Mouse (Mus musculus): ENCODE results near the gene Slc39a11. TPM values are rescaled to one million over a fixed set of nuclear protein-coding genes. Genes with fewer than 3 reads are reported as not detected.

Slc39a11 gene
- polyA plus RNA-seq, 1 experiment from 2014 or later, result 37.1 TPM

- Histone ChIP-seq H3K4me3 (replicated peaks) (no peak overlapping the region), H3K27me3 (replicated peaks) (no peaks in the 10 kb centered on the region), H3K36me3 (no peaks in the 10 kb centered on the region), H3K4me2 (peak overlapping the region; percentile 37; the same call in 1 of the 2 replicates), H3K27ac (no peak overlapping the region), H3K4me1 (no peaks in the 10 kb centered on the region), H3K9me3 (no peaks in the 10 kb centered on the region), H3K9ac (no peak overlapping the region)
- 55% methylated on average over 7 of the region's 7 CpGs for WGBS
- ATAC-seq (ENCODE audit: insufficient read depth, low FRiP score, low read depth), result no peak
These were observed 19.2 kb downstream of the Slc39a11 start for GRCm38 (mm10) chr11:113630642-113631041.

GRCm38 (mm10) chr11:113627785-113628184 is 22.1 kb downstream of the Slc39a11 start:
- Histone ChIP-seq H3K36me3 (no peaks in the 10 kb centered on the region), H3K4me2 (no peak overlapping the region), H3K27ac (no peak overlapping the region), H3K4me1 (no peaks in the 10 kb centered on the region), H3K27me3 (replicated peaks) (no peaks in the 10 kb centered on the region), H3K9me3 (no peaks in the 10 kb centered on the region), H3K9ac (no peak overlapping the region), H3K4me3 (replicated peaks) (no peak overlapping the region)
- WGBS, result 45% methylated on average over 4 of the region's 4 CpGs
- ATAC-seq (ENCODE audit: insufficient read depth, low FRiP score, low read depth), result no peak

- Histone ChIP-seq H3K9ac (no peak overlapping the region), H3K27ac (no peak overlapping the region), H3K4me1 (no peaks in the 10 kb centered on the region), H3K27me3 (replicated peaks) (peaks cover 8% of the 10 kb centered on the region), H3K36me3 (no peaks in the 10 kb centered on the region), H3K4me2 (no peak overlapping the region), H3K4me3 (replicated peaks) (no peak overlapping the region), H3K9me3 (no peaks in the 10 kb centered on the region)
- ATAC-seq (ENCODE audit: insufficient read depth, low FRiP score, low read depth), result no peak
- WGBS, result 85% methylated on average over 18 of the region's 18 CpGs
These were observed 24.4 kb downstream of the Slc39a11 start for GRCm38 (mm10) chr11:113625437-113625836.

- Histone ChIP-seq H3K9ac (no peak overlapping the region), H3K36me3 (no peaks in the 10 kb centered on the region), H3K4me3 (replicated peaks) (no peak overlapping the region), H3K9me3 (no peaks in the 10 kb centered on the region), H3K27ac (no peak overlapping the region), H3K27me3 (replicated peaks) (peaks cover 27% of the 10 kb centered on the region), H3K4me2 (no peak overlapping the region), H3K4me1 (peaks cover 24% of the 10 kb centered on the region; the same call in 1 of the 2 replicates)
- ATAC-seq (ENCODE audit: insufficient read depth, low FRiP score, low read depth), result no peak
- WGBS, result 79% methylated on average over 4 of the region's 4 CpGs
These were observed 27.9 kb downstream of the Slc39a11 start for GRCm38 (mm10) chr11:113622028-113622427.

GRCm38 (mm10) chr11:113621001-113621400 is 28.9 kb downstream of the Slc39a11 start:
- Histone ChIP-seq H3K9ac (no peak overlapping the region), H3K4me2 (no peak overlapping the region), H3K27ac (no peak overlapping the region), H3K4me3 (replicated peaks) (no peak overlapping the region), H3K9me3 (no peaks in the 10 kb centered on the region), H3K36me3 (no peaks in the 10 kb centered on the region), H3K27me3 (replicated peaks) (peaks cover 27% of the 10 kb centered on the region), H3K4me1 (peaks cover 24% of the 10 kb centered on the region; the same call in 1 of the 2 replicates)
- 82% methylated on average over 2 of the region's 2 CpGs for WGBS
- no peak for ATAC-seq (ENCODE audit: insufficient read depth, low FRiP score, low read depth)

- H3K4me3 ChIP-seq (replicated peaks), result peak overlapping the region; percentile 44
- 0 out of 2 replicates have a peak overlapping the region, but pooled peaks have one; percentile 19 for H3K9ac ChIP-seq
- H3K36me3 ChIP-seq, result no peaks in the 10 kb centered on the region
- 2% methylated on average over 31 of the region's 31 CpGs for WGBS
- no peak for ATAC-seq (ENCODE audit: insufficient read depth, low FRiP score, low read depth)
- no peak overlapping the region for H3K27ac ChIP-seq
- peaks cover 24% of the 10 kb centered on the region; the same call in 1 of the 2 replicates for H3K4me1 ChIP-seq
- peak overlapping the region; percentile 82 for H3K4me2 ChIP-seq
- peaks cover 33% of the 10 kb centered on the region for H3K27me3 ChIP-seq (replicated peaks)
- H3K9me3 ChIP-seq, result no peaks in the 10 kb centered on the region
These were observed 30.3 kb downstream of the Slc39a11 start for GRCm38 (mm10) chr11:113619420-113620080.

GRCm38 (mm10) chr11:113618672-113619419 is 31.0 kb downstream of the Slc39a11 start, which contains the start of gene Sstr2:
Gene Sstr2, plus strand, starts transcription at chr11:113619342.
- Histone ChIP-seq H3K27me3 (replicated peaks) (peaks cover 34% of the 10 kb centered on the region), H3K4me3 (replicated peaks) (peak within 1 kb of the TSS; percentile 44), H3K9ac (peak within 1 kb of the TSS; percentile 19; the same call in 1 of the 2 replicates), H3K27ac (no peak within 1 kb of the TSS), H3K4me2 (peak within 1 kb of the TSS; percentile 82), H3K9me3 (no peaks in the 10 kb centered on the region), H3K4me1 (peaks cover 24% of the 10 kb centered on the region; the same call in 1 of the 2 replicates), H3K36me3 (no peaks in the 10 kb centered on the region)
- peak; percentile 43 for ATAC-seq (ENCODE audit: insufficient read depth, low FRiP score, low read depth)
- WGBS, result under 1% methylated on average over 53 of the region's 54 CpGs

- Histone ChIP-seq H3K4me1 (peaks cover 24% of the 10 kb centered on the region; the same call in 1 of the 2 replicates), H3K9ac (no peak overlapping the region), H3K27me3 (replicated peaks) (peaks cover 38% of the 10 kb centered on the region), H3K27ac (no peak overlapping the region), H3K36me3 (no peaks in the 10 kb centered on the region), H3K4me2 (peak overlapping the region; percentile 82), H3K4me3 (replicated peaks) (peak overlapping the region; percentile 44), H3K9me3 (no peaks in the 10 kb centered on the region)
- ATAC-seq (ENCODE audit: insufficient read depth, low FRiP score, low read depth), result no peak
- 19% methylated on average over 4 of the region's 4 CpGs for WGBS
These were observed 31.6 kb downstream of the Slc39a11 start for GRCm38 (mm10) chr11:113618303-113618671.

GRCm38 (mm10) chr11:113617132-113617911 is 32.6 kb downstream of the Slc39a11 start:
- peaks cover 38% of the 10 kb centered on the region for H3K27me3 ChIP-seq (replicated peaks)
- H3K4me3 ChIP-seq (replicated peaks), result no peak overlapping the region
- H3K9ac ChIP-seq, result no peak overlapping the region
- 0 out of 2 replicates have a peak overlapping the region, but pooled peaks have one; percentile 82 for H3K4me2 ChIP-seq
- H3K27ac ChIP-seq, result no peak overlapping the region
- WGBS, result 37% methylated on average over 14 of the region's 14 CpGs
- H3K4me1 ChIP-seq, result peaks cover 25% of the 10 kb centered on the region; the same call in 1 of the 2 replicates
- H3K9me3 ChIP-seq, result no peaks in the 10 kb centered on the region
- peak; percentile 41; the same call in 1 of the 2 replicates for ATAC-seq (ENCODE audit: insufficient read depth, low FRiP score, low read depth)
- H3K36me3 ChIP-seq, result no peaks in the 10 kb centered on the region

GRCm38 (mm10) chr11:113614476-113614875 is 35.4 kb downstream of the Slc39a11 start:
- H3K27ac ChIP-seq, result no peak overlapping the region
- H3K27me3 ChIP-seq (replicated peaks), result peaks cover 21% of the 10 kb centered on the region
- H3K4me2 ChIP-seq, result no peak overlapping the region
- 86% methylated on average over 6 of the region's 6 CpGs for WGBS
- no peaks in the 10 kb centered on the region for H3K36me3 ChIP-seq
- H3K4me3 ChIP-seq (replicated peaks), result no peak overlapping the region
- no peak for ATAC-seq (ENCODE audit: insufficient read depth, low FRiP score, low read depth)
- H3K9ac ChIP-seq, result no peak overlapping the region
- peaks cover 32% of the 10 kb centered on the region; the same call in 1 of the 2 replicates for H3K4me1 ChIP-seq
- no peaks in the 10 kb centered on the region for H3K9me3 ChIP-seq

Measured in stomach, embryonic 15.5 days (tissue).